Mouse (Mus musculus) ES-Bruce4 (cell line): ENCODE measurements at regions not wholly inside any gene's neighbourhood (a gene's known extent, or its start where the extent isn't known, plus 50 kb on each side); places are given as distances from the start of the nearest gene placed in this dataset.

Experiments used
- CTCF ChIP-seq: IDR thresholded peaks from one replicate; pipeline ENCODE4 v1.8.1; 2011; ENCODE audit warnings: low read depth, low read length
- EP300 ChIP-seq: IDR thresholded peaks from 2 replicates; pipeline ENCODE4 v1.6.1; 2011; ENCODE audit warnings: low read depth, low read length; ENCODE audit not compliant: insufficient read depth
- POLR2A ChIP-seq: IDR thresholded peaks from one replicate; pipeline ENCODE4 v1.8.1; 2011; ENCODE audit warnings: low read length; ENCODE audit not compliant: insufficient read depth

DNA sequence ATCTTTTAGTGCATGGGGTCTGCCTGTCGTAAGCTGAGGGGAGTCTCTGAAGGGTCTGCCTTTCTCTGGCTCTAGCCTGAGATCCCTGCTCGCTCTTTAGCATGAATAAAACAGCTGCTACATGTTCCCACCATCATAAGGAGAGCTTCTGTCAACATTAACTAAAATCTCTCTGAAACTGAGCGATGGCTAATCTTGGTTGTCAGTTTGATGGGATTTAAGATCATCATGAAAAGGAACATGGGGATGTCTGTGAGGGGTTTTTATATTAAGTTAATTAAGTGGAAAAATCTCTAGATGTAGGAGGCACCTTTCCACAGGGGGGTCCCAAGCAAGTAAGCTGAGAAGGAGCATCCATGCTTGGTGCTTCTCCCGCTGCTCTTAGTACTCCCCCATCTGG, 110.5 kb downstream of the Ehf start:
- TF ChIP-seq CTCF (no peak), EP300 (no peak), POLR2A (no peak)
